Mouse (Mus musculus) frontal cortex, adult (tissue): ENCODE results near the gene Fam3b.

Experiments
- ATAC-seq: cut with Nextera tagmentation; 2 replicates; pipeline ENCODE4 v1.9.2; 2017; ENCODE audit warnings: mild to moderate bottlenecking, moderate library complexity, mixed read lengths; ENCODE audit not compliant: low TSS enrichment

Gene Fam3b

DNA sequence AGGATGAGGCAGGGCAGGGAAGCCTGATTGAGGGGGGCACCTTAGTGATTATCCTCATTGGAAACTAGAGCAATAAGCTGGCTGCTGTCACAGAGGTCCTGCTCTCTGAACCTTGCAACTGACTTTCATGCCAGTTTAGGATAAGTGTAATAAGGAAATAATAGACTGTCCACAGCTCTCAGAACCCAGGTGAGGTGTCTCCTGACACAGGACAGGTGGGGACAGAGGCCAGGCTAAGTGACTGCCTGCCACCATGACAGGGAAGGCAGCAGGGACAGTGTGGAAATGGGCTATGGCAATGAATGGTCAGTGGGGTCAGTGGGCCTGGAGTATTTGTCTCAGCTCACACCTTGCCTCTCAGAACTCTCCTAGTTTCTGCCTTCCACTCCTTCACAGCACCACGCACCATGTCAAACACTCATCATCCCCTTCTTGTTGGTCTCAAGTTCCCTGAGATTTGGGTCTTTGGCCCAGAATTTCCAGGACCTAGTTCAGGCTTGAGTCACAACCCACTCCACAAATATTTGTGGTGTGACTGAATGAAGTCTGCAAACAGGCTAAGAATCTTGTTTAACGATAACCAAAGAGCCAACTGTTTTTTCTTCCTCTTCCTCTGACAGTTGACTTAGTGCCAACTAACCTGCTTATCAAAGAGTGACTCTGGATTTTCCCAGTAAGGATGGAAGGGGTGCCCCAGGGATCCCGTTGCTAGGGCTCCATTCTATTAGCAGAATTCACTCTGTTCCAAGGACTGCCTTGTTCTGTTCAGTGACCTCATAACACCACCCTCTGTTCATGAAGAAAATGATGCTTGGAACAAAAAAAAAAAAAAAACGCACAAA lies at the start of gene Fam3b:
Gene Fam3b, minus strand, starts transcription at position 718 of the 842 bp plus-strand sequence.
- ATAC-seq, result no peak

DNA sequence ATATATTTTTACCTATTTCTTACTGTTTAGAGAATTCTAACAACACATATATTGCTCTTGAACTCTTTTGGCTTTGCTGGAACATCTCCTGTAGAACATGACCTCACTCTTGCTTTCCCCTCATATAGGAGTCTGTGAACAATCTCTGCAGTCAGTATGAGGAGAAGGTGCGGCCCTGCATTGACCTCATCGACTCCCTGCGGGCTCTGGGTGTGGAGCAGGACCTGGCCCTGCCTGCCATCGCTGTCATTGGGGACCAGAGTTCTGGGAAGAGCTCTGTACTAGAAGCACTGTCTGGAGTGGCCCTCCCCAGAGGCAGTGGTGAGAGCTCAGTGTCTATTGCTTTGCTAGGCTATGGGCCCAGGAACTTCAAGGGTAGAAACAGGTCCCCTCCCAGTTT lies 29.7 kb upstream of the Fam3b start:
- no peak for ATAC-seq

DNA sequence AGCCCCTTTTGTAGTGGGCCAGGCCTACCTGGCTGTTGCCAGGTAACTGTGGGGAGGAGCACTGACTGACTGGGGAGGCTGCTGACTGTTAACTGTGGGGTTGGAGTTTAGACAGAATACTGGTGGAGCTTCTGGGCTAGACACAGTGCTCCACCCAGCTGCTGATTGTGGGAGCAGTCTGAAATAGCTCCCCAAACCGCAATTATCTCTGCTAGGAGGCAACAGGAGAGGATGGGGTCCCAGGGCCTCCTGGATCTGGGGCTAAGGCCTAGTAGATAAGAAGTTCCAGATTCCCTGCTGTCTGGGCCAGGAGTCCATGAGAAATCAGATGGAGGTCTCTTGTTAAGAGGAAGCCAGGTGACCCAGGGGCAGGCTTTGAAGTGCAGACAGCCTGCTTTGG lies 22.2 kb upstream of the Fam3b start:
- ATAC-seq, result no peak

DNA sequence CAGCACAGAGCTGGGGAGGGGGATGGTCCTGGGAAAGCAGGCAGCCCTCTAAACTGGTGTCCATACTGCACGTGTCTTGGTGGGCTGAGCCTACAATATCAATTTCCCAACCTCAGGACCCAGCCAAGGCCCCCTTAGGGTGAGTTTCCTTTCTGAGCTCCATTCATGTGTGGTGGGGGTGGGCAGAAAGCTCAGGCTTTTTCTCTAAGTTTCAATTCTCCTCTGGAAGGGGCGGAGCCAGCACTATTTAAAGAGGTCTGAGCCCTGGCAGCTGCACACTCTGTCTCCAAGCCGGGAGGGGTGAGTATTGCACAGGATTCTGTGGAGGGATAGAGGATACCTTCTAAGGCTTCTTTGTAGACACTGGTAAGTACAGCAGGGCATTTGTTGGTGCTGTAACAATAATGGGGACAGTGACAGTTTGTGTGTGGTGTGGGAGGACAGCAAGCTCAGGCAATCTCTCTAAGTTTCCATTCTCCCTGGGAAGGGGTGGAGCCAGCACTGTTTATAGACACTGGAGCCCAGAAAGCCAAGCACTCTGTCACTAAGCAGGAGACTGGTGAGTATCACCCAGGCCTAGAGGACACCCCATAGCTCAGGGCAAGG lies 21.3 kb upstream of the Fam3b start:
- peak; percentile 72 for ATAC-seq

DNA sequence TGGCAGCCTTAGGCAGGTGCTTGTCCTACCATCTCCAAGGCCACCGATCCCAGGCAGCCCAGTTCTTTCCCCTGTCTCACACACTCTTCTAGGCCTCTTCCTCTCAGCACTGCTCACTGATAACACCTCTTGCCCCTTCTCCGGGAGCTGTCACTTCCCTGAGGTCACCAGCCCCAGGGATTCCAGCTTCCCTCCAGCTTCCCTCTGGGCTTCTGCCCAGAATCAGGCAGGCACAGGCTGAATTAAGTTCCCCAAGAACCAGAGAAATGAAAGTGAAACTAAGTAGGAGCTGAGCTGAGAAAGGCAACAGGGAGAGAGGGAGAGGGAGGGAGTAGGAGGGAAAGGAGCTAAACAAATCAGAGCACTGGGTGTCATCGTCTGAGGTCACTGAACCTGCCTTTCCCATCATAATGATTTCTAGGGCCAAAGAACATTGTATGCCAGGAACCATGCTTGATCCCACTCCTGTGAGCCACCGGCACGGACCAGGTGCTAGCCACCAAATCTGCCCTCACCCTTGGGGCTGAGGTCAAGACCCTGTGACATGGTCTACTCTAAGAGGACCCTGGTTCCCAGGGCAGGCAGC lies 20.4 kb upstream of the Fam3b start:
- ATAC-seq, result peak; percentile 81

DNA sequence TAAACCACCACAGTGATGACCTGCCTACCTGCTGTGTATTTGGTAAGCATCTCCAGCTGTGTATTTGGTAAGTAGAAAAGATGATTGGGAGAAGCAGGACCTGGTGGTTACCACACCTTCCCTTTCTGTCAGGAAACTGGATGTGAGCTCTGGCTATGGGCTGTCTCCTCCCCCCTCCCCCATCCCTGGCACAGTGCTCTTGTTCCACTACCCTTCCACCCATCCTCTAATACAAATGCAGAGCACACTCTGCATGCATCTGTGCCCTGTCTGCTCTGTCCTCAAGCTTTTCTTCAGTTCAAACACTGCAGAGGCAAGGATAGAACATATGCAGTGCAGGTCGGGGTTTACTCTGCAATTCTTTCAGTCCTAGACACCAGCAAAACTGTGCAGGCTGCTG lies 19.8 kb upstream of the Fam3b start:
- no peak for ATAC-seq

DNA sequence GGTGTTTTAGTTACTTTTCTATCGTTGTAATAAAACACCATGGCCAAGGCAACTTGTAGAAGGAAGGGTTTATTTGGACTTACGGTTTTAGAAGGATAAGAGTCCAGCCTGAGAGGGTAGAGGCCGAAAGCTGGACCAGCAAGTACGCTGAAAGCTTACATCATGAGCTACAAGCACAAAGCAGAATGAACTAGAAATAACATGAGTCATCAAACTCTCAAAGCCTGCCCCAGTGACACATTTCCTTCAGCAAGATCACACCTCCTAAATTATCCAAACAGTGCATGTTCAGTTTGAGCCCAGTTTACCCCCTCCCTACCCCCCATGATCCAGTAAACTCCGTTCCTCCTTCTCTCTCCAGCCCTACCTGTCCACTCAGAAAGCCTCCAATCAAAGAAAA lies 19.1 kb upstream of the Fam3b start:
- ATAC-seq, result no peak

DNA sequence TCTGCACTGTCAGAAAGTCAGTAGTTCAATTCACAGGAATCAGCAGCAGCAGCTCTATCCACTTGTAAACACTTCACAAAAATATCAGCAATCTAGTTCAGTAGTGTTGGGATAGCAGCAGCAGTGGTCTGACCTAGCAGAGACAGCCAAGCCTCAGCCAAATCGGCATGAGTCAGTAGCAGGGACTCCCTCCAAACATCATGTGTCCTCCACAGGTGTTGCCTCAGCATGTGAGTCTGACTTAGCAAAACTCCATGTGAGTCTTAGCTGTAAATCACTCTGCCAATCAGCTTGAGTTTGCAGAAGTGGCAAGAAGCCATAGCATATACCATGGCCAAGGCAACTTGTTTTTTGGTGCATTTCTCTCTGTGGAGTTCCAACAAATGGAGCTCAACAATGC lies 18.5 kb upstream of the Fam3b start:
- ATAC-seq, result no peak

DNA sequence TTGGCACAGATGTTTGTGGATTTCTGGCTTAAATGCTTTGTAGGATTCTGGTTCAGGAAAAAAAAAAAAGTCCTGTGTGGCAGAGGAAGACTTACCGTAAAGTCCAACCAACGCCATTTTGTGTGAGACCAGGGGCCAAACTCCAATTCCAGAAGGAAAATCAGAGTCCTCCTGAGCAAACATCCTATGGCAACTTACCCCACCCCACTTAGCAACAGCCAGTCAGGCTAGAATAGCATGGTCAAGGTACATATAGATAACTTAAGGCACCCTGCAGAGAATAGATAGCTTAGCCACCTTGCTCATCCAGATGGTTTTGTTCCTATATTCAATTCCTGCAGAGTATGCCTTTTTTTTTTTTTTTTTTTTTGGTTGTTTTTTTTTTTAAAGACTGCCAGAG lies 14.6 kb upstream of the Fam3b start:
- no peak for ATAC-seq

DNA sequence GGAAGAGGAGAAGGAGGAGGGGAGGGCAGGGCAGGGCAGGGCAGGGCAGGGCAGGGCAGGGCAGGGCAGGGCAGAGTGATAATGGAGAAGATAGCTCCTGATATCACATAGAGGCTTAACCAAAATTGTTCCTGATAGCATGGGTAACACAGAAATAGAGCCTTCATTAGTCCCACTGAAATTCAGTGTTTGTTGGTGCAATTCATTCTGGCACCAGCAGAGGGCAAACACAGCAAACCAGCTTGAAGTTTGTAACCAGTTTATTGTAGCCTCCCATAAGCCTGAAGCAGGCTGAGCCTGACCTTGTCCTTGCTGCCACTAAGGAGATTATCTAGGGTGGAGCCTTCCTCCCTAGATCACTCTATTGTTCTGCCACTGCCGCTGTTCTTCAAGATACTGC lies 8.4 kb upstream of the Fam3b start:
- 0 out of 2 replicates have a peak, but pooled peaks have one; percentile 41 for ATAC-seq

DNA sequence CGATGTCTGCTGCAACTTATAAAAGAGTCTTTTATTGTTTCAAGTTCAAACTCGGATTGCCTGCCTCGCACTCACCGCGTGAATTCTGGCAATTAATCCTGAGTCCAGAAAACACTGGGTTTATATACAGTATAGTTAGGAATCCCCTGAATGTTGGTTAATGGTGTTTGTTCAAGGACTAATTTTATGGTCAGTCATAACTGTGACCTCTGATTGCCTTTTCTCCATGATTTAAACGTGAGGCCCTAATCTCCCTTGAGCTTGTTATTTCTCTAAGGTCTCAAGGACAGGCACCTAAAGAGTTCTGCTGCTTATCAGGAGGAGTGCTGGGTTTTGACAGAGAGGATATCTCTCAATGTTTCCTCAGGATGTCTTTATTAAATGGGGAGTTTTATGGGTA lies 7.4 kb upstream of the Fam3b start:
- ATAC-seq, result no peak

DNA sequence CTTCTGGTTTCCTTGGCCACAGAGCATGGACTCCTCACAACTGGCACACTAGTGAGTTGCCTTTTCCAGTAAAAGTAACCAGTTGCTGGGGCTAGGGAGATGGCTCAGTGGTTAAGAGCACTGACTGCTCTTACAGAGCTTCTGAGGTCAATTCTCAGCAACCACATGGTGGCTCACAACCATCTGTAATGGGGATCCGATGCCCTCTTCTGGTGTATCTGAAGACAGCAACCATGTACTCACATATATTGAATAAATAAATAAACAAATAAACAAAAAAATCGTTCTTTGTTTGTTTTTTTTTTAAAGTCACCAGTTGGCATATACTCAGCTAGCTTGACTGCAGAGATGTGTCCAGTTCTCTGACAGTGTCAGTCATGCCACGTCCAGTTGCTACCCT lies 1.7 kb upstream of the Fam3b start:
- ATAC-seq, result no peak

DNA sequence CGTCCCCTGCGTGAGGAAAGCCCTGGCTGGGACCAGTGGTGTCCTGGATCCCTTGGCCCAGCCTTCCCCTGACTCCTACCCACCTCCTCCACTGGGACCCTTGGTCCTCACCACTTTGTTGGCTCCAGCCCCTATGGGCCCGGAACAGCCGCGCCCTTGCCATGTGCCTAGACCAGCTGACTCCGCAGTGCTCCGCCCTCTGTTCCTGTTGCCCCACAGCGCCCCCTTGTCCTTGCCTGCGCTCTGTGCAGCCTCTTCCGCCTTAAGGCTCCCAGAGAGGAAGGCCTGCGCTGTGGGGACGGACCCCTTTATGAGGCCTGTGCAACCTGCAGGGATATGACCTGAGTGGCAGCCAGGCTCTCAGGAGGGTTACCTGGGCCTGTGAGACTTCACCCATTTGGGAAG lies 2.3 kb downstream of the Fam3b start:
- ATAC-seq, result no peak

DNA sequence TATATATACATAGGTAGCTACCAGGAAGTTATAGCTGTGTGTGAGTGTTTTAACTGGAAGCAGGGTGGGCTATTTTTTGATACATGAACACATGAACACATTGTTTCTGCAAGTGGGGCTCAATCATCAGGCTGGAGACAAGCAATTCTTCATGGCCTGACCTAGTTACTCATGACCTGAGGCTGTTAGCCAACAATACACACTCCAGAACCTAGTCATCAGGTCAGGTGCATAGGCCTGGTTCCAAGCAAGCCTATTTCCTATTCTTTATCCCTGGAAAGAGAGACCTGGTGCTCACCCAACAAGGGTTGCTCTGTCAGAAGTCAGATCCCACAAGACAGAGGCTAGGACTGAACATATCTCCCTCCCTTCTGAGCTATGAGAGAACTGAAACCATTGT lies 3.1 kb downstream of the Fam3b start:
- no peak for ATAC-seq

DNA sequence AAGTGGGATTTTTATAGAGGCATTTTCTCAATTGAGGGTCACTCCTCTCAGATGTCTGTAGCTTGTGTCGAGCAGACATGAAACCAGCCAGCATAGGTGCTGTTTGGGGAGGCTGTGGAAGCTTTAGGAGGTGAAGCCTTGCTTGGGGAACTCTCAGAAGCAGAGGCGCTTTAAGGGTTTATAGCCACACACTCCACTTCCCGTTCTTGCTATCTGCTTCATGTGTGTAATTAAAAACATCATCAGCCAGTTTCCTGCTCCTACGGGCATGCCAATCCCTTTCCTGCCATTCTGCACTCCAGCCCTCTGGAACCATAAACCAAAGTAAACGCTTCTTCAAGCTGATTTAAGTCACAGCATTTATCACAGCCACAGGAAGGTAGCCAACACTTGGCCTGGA lies 3.8 kb downstream of the Fam3b start:
- no peak for ATAC-seq

DNA sequence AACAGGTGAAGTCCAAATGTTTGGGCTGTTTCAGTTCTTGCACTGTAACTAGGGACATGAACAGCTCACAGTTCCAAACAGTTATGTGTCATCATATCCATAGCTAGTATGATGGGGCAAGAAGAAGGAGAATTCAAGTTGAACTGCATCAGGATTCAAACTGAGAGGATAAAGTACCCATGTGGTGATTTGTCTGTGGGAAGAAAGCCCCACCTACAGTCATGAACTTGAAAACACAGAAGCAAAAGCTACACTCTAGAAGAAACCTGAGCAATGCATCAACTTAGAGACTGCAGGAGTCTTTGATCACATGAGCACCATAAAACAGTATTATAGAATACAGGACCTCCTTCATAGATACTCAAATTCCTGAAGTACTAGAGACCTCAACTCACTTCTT lies 6.8 kb downstream of the Fam3b start:
- no peak for ATAC-seq

DNA sequence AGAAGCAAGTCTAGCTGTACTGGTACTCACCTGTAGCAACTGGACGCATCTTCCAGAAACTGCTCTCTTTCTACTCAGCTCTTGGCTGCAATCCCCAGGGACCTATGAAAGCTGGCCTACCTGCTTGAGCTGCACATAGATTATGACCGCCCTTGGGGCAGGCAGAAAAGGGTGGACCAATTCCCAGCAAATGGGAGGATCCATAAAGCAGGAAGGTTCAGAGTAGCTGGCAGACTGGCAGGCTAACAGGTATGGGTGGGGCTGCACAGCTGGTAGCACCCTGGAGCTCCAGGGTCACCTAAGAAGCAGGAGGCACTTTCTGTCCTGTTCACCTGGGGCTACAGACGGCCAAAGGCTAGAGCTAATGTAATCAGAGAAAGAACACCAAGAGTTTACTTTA lies 9.8 kb downstream of the Fam3b start:
- ATAC-seq, result no peak

DNA sequence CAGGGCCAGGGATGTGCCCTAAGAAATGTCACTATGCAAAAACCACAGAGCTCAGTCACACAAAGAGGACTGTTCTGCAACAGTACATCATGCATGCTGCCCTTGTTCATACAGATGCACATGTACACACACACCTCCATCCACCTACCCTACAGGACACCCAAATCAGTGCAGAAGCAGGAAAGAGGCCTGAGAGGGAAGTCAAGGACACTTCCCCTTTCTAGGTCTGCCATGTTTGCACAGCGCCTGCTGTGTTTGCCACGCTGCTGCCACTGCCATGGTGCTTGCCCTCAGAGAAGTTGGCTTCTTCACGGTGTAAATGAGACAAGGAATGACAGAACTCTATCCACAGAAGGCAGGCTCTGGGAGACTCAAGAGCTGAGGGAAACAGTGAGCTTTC lies 10.8 kb downstream of the Fam3b start:
- no peak for ATAC-seq

DNA sequence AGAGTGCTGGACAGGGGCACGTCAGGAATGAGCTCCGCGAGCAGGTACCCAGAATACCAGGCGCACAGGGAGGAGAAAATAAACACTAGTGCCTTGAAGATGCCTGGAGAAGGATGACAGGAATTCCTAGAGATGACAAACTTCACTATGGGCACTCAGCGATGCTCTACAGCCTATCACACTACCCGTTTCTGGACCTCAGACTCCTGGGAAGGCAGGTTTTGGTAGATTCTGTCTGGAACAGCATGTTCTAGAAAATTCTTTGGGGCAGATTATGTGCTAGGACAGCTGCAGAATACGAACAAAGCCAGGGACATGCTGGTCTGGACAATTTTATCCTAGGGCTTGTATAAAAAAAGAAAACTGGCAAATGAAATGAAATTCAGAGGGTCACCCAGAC lies 13.7 kb downstream of the Fam3b start:
- ATAC-seq, result no peak

DNA sequence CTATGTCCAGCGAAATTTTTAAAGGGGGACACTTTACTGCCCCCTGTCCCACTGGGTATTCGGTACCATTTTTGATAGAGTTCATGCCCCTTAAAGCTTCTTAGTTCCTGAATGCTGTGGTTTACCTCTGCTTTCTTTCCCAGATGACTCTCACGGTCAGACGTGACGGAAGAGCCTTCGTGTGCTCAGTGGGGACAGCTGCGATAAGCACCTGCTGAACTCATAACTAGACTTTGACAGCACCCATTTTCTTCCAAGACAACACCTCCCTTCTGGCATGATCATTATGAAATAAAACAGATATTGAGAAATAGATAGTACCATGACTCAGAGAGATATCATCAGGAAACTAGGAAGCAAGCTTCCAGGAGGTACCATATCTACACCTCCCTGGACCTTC lies 15.2 kb downstream of the Fam3b start:
- no peak for ATAC-seq

DNA sequence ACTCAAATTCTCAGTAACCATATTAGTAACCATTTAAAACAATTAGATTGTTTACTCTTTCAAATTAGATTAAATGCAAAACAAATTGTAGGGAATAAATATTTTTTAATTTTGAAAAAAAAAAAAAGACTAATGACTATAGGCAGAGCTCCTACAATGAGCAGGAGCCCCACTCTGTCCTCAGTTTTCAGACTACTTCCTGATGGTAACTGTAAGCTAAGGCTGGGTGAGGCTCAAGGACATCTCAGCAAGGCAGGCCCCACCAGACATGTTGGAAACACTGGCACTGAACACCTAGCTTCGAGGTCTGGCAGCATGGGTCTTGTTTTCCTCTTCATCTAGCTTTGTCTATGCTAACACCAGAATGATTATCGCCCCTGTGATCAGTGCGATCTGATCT lies 16.5 kb downstream of the Fam3b start:
- ATAC-seq, result no peak

DNA sequence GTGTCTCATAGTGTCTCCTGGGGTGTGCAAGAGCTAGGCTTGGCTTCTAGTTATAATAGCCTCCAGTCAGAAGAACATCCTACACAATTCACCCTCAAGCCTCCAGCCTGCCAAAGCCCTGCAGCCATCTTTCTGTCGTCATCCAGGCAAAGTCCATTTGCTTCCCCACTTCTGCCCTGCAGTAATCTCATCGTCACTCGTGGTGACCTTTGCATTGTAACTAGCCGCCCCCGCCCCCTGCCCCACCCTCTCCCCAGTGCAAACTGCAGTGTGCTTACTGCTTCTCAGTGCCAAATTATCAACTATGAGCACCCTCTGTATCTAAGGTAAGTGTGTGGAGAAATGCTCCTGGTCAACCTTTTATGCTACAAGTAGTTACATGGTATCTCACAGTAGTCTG lies 16.9 kb downstream of the Fam3b start:
- ATAC-seq, result no peak

DNA sequence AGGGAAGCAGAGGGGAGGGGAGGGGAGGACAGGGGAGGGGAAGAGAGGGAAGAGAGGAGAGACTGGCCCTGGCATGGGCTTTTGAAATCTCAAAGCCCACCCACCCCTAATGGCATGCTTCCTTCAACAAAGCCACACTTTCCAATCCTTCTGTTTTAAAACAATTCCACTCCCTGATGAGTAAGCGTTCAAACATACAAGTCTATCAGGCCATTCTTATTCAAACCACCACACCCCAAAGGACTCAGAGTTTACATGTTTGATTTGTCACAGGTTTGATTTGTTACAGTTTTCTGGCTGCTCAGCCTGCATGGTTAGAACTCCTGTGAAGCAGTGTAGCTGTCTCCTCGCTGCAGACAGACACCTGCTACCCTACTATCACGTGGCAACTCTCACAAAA lies 18.6 kb downstream of the Fam3b start:
- no peak for ATAC-seq
